Mouse (Mus musculus): Measurements from ENCODE around the gene Slc52a3. TPM values are rescaled to one million over a fixed set of nuclear protein-coding genes. Genes with fewer than 3 reads are reported as not detected.
"Not testable (repeated sequence)": the region's sequence is repeated elsewhere in the genome, so short reads cannot be mapped to it uniquely, and the experiment has no call there.

Slc52a3 gene
- total RNA-seq, 2 experiments from 2014 or later: 1.2 to 2.4 TPM

DNA sequence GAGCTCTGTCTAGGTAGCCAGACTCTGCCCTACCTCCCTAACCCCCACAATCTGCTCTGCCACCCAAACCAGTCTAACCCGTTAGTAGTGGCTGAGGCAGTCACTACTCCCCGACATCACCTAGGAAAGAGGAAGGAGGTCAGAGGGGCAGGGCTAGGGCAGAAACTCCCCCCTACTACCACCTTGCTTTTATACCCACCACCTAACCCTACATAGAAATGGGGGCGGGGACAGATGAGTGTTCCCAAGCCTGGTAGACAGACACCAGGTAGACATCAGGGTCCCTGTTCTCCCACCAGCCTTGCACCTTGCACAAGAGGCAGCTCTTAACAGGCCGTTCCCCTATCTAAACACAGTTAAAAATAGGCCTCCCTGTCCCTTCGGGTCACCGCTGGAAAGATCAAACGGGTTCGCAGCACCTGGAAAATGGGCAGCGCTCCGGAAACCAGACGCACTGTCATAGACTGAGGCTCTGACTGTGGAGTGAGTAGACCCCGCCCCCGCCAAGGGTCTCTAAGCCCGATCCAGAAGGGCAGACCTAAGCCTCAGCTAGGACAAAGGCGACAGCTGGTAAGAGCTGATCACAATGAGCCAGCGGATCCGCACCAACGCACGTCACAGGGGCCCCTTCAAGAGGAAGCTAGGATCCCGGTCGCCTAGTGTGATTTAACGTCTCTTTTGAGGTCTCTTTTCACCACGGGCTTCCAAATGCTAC, 23.3 kb upstream of the Slc52a3 start:
- intact Hi-C loops (cut with DNase I): no loop called here
- DNase-seq: peak in 1 of 2 experiments; percentile 43

DNA sequence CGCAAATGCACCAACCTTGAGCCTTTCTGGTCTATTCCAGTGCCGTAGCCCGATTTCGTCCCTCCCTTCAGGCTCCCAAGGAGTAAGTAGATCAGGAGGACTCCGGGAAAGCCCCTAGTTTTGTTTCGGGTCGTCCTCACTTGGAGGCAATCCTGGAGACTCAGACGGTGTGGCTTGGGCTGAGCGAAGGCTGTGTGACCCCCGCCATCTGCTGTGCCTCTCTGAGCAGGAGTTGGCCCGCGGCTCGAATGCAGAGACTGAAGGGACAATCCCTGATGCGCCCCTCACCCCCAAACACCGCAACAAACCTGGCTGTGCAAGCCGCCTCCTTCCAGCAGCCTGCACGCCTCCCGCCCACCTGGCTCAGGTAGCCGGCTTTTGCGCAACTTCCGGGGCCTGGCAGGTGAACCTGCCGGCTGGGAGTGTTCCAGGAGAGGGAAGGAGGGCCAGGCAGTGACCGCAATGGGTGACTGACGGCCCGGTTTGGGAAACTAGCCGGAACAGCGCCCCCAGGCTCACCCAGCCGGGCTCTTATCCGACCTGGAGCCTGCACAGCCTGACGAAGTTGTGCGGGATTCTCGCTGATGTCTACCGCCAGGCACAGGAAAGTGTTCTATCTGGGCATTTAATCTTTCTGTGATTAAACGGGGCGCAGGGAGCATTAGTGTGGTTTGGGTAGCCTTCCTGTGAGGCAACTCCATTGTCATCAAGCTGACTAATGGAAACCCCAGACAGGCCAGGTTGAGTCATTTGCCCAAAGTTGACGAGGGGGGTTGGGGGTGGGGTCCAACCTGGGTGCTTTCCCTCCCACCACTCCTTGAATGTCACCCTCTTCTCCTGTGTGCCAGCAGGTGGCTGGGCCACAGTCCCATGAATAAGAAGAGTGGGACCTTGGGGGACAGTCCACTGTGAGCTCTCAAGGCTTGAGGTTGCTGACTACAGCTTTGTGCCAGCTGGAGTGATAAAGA, 22.4 kb upstream of the Slc52a3 start:
- no peak for DNase-seq
- intact Hi-C loops (cut with DNase I): no loop called here

DNA sequence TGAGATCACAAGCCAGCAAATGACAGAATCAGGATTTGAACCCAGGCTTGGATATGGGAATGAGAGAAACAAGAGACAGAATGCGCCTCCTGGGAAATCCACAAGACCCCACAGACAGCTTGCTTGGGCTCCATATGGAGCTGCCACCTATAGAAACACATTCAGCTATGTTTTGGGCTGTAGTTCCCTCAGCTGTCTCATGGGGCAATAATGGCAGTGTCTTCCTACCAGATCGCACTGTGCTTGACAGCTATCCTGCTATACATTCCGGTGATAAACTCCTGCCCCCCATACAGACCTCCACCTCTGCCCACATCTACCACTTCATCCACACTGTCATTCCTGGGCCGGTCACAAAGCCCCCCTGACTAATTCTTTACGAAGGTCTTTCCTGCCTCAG, 21.0 kb upstream of the Slc52a3 start:
- no peak for DNase-seq
- intact Hi-C loops (cut with DNase I): no loop called here

- intact Hi-C loops (cut with DNase I): no loop called here
- no peak for DNase-seq
Measured at GRCm38 (mm10) chr2:151976067-151976466, 20.2 kb upstream of the Slc52a3 start.

- intact Hi-C loops (cut with DNase I): no loop called here
- DNase-seq: peak; percentile 61 to 63
Measured at GRCm38 (mm10) chr2:151977689-151978440, 18.4 kb upstream of the Slc52a3 start.

DNA sequence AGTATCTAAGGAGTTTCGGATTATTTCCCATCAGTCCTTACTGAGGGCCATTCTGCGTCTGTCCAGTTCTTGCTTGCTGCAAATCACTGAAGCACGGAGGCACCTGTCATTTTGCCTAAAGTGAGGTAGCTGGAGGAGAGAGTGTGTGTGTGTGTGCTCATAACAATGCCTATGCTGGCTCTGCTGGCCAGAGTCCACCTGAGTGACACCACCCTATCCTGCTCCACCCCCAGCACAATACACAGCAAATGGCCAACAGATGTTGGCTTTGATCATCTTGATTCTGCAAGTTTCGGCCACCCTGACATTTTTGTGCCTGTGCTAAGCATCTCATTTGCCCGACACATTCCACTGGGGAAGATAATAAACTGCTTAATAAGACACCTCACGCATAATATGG, 17.8 kb upstream of the Slc52a3 start:
- DNase-seq: peak in 1 of 2 experiments; percentile 39
- intact Hi-C loops (cut with DNase I): no loop called here

DNA sequence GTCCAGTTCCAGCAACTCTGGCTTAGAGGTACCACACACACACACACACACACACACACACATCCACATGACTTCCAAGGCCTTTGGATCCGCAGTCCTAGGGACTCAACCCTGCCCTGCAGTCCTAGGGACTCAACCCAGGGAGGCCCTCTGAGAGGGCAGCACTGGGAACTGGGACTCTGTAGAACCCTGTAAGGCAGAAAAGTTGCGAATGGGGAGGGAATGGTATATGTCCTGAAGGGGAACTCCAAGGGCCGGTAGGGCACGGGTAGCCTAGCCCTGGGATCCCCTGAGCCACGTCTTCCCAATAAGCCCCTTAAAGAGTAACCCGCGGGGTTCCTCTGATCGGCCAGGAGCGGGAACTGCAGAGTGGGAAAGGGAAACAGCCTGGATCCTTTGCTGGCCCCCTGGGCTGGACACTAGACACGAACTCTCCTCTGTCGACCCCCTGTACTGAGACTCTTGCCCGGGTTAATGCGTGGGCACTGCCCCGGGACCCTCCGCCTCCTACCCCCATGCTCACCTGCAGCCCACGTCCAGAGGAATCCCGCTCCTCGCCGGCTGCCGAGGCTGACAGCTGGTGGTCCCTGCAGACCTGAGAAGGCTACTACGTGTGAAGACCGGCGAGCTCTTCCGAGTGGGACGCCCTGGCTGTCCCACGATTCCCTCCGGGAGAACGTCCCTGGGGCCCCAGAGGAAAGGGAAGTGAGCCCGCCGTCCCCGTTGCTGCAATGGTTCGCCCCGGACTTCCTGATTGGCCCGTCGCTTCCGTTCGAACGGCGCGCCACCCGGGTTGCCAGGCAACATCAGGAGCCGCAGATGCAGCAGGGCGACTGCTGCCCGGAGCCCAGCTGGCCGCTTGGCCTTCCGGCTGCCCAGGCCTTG, 16.6 kb upstream of the Slc52a3 start, which contains the start of gene Fam110a:
Gene Fam110a, minus strand, starts transcription at position 750 of the 885 bp plus-strand sequence.
- DNase-seq: peak; percentile 89 to 91

GRCm38 (mm10) chr2:151980355-151980693, 16.0 kb upstream of the Slc52a3 start:
- intact Hi-C loops (cut with DNase I): no loop called here
- DNase-seq: no peak

More for the DNA sequence above, 16.6 kb upstream of the Slc52a3 start, which contains the start of gene Fam110a:
- intact Hi-C loops (cut with DNase I): no loop called here

DNA sequence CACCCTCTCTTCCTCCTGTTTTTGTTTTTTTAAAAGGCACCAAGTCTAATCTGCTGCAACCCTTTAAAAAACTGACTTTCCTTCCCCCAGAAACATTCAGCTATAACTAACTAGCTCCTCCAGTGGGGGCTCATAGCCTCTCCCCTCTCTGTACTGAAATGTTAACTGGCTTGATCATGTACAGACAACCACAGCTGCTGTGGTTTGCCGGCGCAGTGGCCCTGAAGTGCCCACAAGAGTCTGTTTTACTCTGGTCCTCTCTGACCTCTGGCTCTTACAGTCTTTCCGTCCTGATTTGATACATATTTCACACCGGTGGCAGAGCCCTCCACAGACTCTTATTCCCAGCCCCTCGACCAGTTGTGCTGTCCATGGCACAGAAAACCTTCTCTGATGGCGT, 15.0 kb upstream of the Slc52a3 start:
- intact Hi-C loops (cut with DNase I): no loop called here
- DNase-seq: no peak

GRCm38 (mm10) chr2:151982476-151982875, 13.8 kb upstream of the Slc52a3 start:
- no peak for DNase-seq
- intact Hi-C loops (cut with DNase I): no loop called here

- no peak for DNase-seq
- intact Hi-C loops (cut with DNase I): no loop called here
Measured at GRCm38 (mm10) chr2:151984019-151984418, 12.3 kb upstream of the Slc52a3 start.

DNA sequence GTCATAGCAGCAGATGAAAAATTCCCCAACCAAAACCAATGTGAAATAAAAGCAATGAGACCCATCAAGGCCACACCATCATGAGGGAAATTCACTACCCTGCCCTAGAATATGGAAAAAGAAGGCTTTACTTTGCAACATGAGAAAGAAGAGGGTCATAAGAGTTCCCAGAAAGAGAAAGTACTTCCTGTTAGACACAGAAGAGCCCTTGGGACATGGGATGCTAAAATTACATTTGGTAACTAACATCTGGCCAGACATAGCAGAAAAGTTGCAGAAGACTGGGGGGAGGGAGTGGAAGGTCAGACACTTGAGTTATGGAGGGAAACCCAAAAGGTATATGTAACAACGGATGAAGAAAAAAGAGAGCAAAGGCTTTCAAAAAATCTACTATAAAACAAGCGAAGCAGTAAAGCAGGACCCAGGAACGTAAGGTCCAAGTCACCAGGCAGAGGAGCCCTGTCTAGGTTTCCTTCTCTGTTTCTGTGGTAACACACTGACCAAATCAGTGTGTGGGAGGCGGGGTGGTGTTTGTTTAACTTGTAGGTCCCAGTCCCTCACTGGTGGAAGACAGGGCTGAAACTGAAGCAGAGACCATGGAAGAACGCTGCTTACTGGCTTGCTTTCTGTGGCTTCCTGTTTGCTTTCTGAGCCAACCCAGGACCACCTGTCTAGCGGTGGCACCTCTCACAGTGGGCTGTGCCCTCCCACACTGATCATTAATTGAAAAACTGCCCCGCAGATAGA, 10.7 kb upstream of the Slc52a3 start:
- no peak for DNase-seq
- intact Hi-C loops (cut with DNase I): no loop called here

- intact Hi-C loops (cut with DNase I): no loop called here
- DNase-seq: no peak
Measured at GRCm38 (mm10) chr2:151986958-151987357, 9.4 kb upstream of the Slc52a3 start.

GRCm38 (mm10) chr2:151988978-151989377, 7.3 kb upstream of the Slc52a3 start:
- intact Hi-C loops (cut with DNase I): no loop called here
- DNase-seq: no peak

GRCm38 (mm10) chr2:151990985-151991394, 5.3 kb upstream of the Slc52a3 start:
- DNase-seq: no peak
- intact Hi-C loops (cut with DNase I): no loop called here

DNA sequence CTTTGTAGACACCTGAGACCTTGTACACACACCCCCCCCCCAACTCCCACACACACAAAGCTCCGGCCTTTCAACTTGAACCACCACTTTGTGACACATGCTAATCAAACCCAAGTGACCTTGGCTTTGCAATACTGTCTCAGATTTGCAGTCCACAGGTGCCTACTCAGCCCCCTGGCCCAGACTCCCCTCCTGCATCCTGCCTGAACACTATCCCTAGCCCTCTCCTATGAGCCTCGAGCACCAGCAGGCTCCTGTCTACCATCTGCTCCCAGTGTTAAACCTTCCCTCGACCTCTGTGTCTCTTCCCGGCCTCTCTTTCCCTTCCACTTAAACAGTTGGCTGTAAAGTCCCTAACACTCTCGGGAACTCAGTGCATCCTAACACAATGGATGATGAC, 4.9 kb upstream of the Slc52a3 start:
- no peak for DNase-seq
- intact Hi-C loops (cut with DNase I): no loop called here

DNA sequence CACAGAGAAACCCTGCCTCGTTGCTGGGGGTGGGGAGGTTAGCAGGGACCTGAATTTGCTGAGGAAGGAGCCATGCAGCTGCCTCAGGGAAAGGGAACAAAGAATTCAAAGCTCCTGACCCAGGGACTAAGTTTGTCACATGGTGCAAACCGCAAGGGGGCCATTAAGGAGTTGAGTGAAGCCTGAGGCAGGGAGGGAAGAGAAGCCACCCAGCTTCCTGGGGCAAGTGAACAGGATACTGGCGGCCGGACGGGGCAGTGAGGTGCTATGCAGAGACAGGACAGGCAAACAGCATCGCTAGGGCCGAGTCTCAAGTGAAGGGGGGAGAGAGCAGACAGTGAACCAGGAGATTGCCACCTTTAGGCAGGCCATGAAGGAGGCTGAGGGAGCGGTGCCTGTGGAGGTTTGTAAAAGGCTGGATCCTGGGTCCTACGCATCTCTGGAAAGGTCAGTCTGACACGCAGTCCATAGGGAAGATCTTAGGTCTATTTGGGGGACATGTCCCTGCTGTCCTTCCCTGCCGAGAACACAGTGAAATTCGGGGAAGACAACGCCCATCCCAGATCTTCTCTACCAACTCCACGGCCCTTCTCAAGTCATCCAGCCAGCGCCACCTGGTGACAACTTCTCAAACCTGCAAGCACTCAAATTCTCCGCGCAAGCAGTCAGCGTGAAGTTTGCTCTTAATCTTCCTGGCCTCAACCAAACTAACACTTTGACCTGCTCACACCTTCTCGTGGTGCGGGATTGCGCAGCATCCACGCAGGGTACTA, 1.8 kb upstream of the Slc52a3 start:
- intact Hi-C loops (cut with DNase I): loop anchor here (1.0 to 2.0 kb wide), 3 partner anchors 53 to 118 kb away; no protein-coding TSS in a partner anchor
- peak; percentile 85 to 86 for DNase-seq

GRCm38 (mm10) chr2:151997190-151997575, 872 bp downstream of the Slc52a3 start:
- intact Hi-C loops (cut with DNase I); DNase-seq: not testable (repeated sequence)

Data from heart, postnatal 36 days (tissue).